Mouse (Mus musculus) olfactory bulb, adult 2 months (tissue): Measurements from ENCODE around the gene Dbnl.

ENCODE experiments used
- CTCF ChIP-seq: fragments of 200-500 bp; IDR thresholded peaks from 2 replicates; pipeline ENCODE4 v1.5.1; 2012; ENCODE audit warnings: low read depth, mild to moderate bottlenecking, low read length, moderate library complexity; ENCODE audit not compliant: insufficient read depth
- POLR2A ChIP-seq: fragments of 200-500 bp; IDR thresholded peaks from 2 replicates; pipeline ENCODE4 v1.6.1; 2012; ENCODE audit warnings: mild to moderate bottlenecking, low read depth, low read length, moderate library complexity; ENCODE audit not compliant: insufficient read depth

DNA sequence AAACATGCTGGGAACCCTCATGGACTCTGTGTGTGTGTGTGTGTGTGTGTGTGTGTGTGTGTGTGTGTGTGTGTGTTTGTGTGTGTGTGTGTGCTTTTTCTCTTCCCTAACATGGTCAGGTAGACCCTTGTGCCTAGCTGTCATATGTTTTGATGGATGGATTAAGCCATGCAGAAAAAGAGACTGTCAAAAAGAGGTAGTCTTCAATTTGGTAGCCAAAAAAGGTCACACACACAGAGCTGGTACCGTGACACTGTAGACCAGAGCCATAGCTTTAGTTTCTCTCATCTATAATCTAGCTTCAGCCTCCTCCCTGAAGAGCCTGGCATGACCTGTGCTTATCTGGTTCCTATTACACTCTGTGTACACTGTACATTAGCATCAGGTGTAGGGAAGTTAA lies 2.1 kb downstream of the Dbnl start:
- TF ChIP-seq CTCF (no peak), POLR2A (no peak)
